Comparison of ENCODE assay signal across 9 mouse cellular contexts in the genomic region with DNA sequence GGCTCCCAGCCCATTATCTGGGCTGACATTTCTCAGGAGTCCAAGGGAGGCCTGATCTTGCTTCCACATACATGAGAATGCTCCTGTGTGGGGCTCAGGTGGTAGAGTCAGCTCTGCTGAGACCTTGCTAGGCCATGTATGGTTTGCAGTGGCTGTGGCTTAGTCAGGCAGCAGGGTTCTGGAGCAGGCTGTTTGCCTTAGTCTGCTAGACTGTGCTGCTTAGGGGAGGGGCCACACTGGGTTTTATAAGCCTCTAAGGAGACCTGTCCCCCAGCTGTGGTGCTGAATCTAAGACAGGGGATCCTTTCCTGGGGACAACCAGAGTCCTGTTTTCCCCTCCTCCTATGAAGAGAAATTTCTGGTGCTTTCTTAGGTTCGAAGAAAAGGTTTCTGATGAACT.
DNase-seq lines count a peak whose midpoint lies in the region; ATAC-seq lines count a peak whose summit lies in the region.
"Had no signal": no experiment of that assay in that cellular context is flagged by ENCODE, and none has a peak within 500 bp of the region (broad histone marks: within the 10 kb centered on the region; RNA-seq: fewer than 3 reads in every experiment).

No protein-coding gene starts in this region.

- H3K4me1 ChIP-seq in embryonic facial prominence, embryonic 14.5 days (ENCODE audit: control insufficient read depth, insufficient read depth, low read length), result 0 out of 2 replicates have a peak, but pooled peaks cover 5% of the 10 kb centered on the region

- ATAC-seq in embryonic facial prominence, embryonic 14.5 days (ENCODE audit: low read depth), result no peak; the same call in 1 of the 2 replicates
- no peak for ATAC-seq in monocyte, adult 5-6 weeks (replicated peaks; ENCODE audit: insufficient number of reproducible peaks, low FRiP score, low TSS enrichment, poor library complexity, severe bottlenecking)

- DNase-seq in kidney, postnatal 14 days, result peak; percentile 24
- DNase-seq in kidney, adult 11 months, result no peak
- DNase-seq in urinary bladder, postnatal 14 days (ENCODE audit: low spot score), result peak; percentile 26
- DNase-seq in urinary bladder, postnatal 25 days (ENCODE audit: low spot score), result no peak
- peak; percentile 84 for DNase-seq in embryonic facial prominence, embryonic 14.5 days (ENCODE audit: low spot score)
- DNase-seq in cerebellum, adult 11-12 months, result no peak
- DNase-seq: cerebellum, adult 11 months had no signal

- H3K27ac ChIP-seq in embryonic facial prominence, embryonic 14.5 days (replicated peaks; ENCODE audit: low read depth, low read length), result no peak overlapping the region

- no peaks in the 10 kb centered on the region for H3K9me3 ChIP-seq in embryonic facial prominence, embryonic 14.5 days (ENCODE audit: control insufficient read depth, low read length)

- H3K9ac ChIP-seq in embryonic facial prominence, embryonic 14.5 days (ENCODE audit: low read depth, low read length), result no peak overlapping the region

- no peak overlapping the region for H3K4me3 ChIP-seq in embryonic facial prominence, embryonic 14.5 days (ENCODE audit: low read depth, low read length)

- no peak overlapping the region for H3K4me2 ChIP-seq in embryonic facial prominence, embryonic 14.5 days (ENCODE audit: low read depth, low read length)
- H3K4me2 ChIP-seq: heart, embryonic 11.5 days had no signal

- H3K36me3 ChIP-seq in embryonic facial prominence, embryonic 14.5 days (ENCODE audit: control insufficient read depth, insufficient read depth, low read length), result no peaks in the 10 kb centered on the region

- no peaks in the 10 kb centered on the region for H3K27me3 ChIP-seq in embryonic facial prominence, embryonic 14.5 days (replicated peaks; ENCODE audit: control insufficient read depth, insufficient read depth, low read length)

- WGBS in embryonic facial prominence, embryonic 14.5 days, result 53% methylated on average over 1 of the region's 1 CpGs

Comparison
In these comparisons a context has a peak if more than half of its experiments do, and no peak if none do; other contexts are left out.
1. DNase-seq: peak in kidney, postnatal 14 days (single experiment), urinary bladder, postnatal 14 days (single experiment) and embryonic facial prominence, embryonic 14.5 days (single experiment); none in kidney, adult 11 months (single experiment), urinary bladder, postnatal 25 days (single experiment) and cerebellum, adult 11-12 months (single experiment).